Mouse (Mus musculus) C2C12 (cell line): ENCODE measurements around the gene Adam12.

Experiments used
- CEBPB ChIP-seq: IDR thresholded peaks from one replicate; pipeline ENCODE4 v1.6.1; 2011; ENCODE audit warnings: low read depth, mild to moderate bottlenecking, control low read depth, moderate library complexity
- CTCF ChIP-seq: IDR thresholded peaks from one replicate; pipeline ENCODE4 v1.5.1; 2011; ENCODE audit not compliant: control insufficient read depth, insufficient read depth, insufficient read length
- MAX ChIP-seq: IDR thresholded peaks from one replicate; pipeline ENCODE4 v1.6.1; 2011; ENCODE audit warnings: mild to moderate bottlenecking, control low read depth
- MYOD1 ChIP-seq: IDR thresholded peaks from one replicate; pipeline ENCODE4 v1.6.1; 2011; ENCODE audit warnings: low read depth; ENCODE audit not compliant: control insufficient read depth, insufficient read length
- MYOG ChIP-seq: IDR thresholded peaks from one replicate; pipeline ENCODE4 v1.6.1; 2011; ENCODE audit not compliant: control insufficient read depth, insufficient read length; ENCODE audit errors: extremely low read depth
- USF1 ChIP-seq: IDR thresholded peaks from one replicate; pipeline ENCODE4 v1.6.1; 2011; ENCODE audit warnings: low read depth, mild to moderate bottlenecking, control low read depth, moderate library complexity

- TF ChIP-seq USF1 (no peak), CTCF (no peak), CEBPB (no peak), MAX (no peak), MYOG (no peak), MYOD1 (no peak)
These were observed 308.0 kb downstream of the Adam12 start for GRCm38 (mm10) chr7:133923994-133924393.
